ENCODE assay signal across 11 mouse cellular contexts in genomic region chr19:47488250-47488649, GRCm38 (mm10). TPM values are rescaled to one million over a fixed set of nuclear protein-coding genes. Genes with fewer than 3 reads are reported as not detected.
DNase-seq lines count a peak whose midpoint lies in the region; ATAC-seq and TF ChIP-seq lines count a peak whose summit lies in the region.
"Had no signal": no experiment of that assay in that cellular context is flagged by ENCODE, and none has a peak within 500 bp of the region (broad histone marks: within the 10 kb centered on the region; RNA-seq: fewer than 3 reads in every experiment).

No protein-coding gene starts in this region.

- no peaks in the 10 kb centered on the region for H3K27me3 ChIP-seq in ES-Bruce4 (ENCODE audit: control insufficient read depth, insufficient read depth, low read length, poor library complexity, severe bottlenecking)
- H3K27me3 ChIP-seq in lung, embryonic 14.5 days (ENCODE audit: insufficient read depth, low read length), result no peaks in the 10 kb centered on the region
- H3K27me3 ChIP-seq: heart, embryonic 15.5 days; lung, embryonic 15.5 days had no signal

- no peaks in the 10 kb centered on the region for H3K36me3 ChIP-seq in ES-Bruce4 (ENCODE audit: control insufficient read depth, insufficient read depth, low read length, poor library complexity, severe bottlenecking)
- H3K36me3 ChIP-seq in lung, embryonic 14.5 days (ENCODE audit: insufficient read depth), result no peaks in the 10 kb centered on the region
- H3K36me3 ChIP-seq: heart, embryonic 15.5 days; lung, embryonic 15.5 days had no signal

- H3K27ac ChIP-seq in layer of hippocampus, adult 2 months, result no peak overlapping the region
- H3K27ac ChIP-seq in ES-Bruce4 (ENCODE audit: insufficient read depth, low read length), result no peak overlapping the region
- H3K27ac ChIP-seq in lung, embryonic 14.5 days (ENCODE audit: low read depth), result no peak overlapping the region
- H3K27ac ChIP-seq: heart, embryonic 15.5 days; lung, embryonic 15.5 days had no signal

- H3K4me2 ChIP-seq in lung, embryonic 14.5 days, result no peak overlapping the region
- H3K4me2 ChIP-seq: heart, embryonic 15.5 days; lung, embryonic 15.5 days had no signal

- no peak for TF ChIP-seq EP300 in ES-Bruce4 (IDR thresholded peaks at IDR 0.05; ENCODE audit: insufficient read depth, low read depth, low read length)

- no peaks in the 10 kb centered on the region for H3K9me3 ChIP-seq in ES-Bruce4 (replicated peaks; ENCODE audit: control insufficient read depth, insufficient read depth, low read length, poor library complexity, severe bottlenecking)
- no peaks in the 10 kb centered on the region for H3K9me3 ChIP-seq in lung, embryonic 14.5 days (ENCODE audit: low read depth, low read length)
- H3K9me3 ChIP-seq: heart, embryonic 15.5 days; lung, embryonic 15.5 days had no signal

- no peak overlapping the region for H3K4me3 ChIP-seq in layer of hippocampus, adult 2 months
- H3K4me3 ChIP-seq in ES-Bruce4 (ENCODE audit: low read depth, low read length), result no peak overlapping the region
- H3K4me3 ChIP-seq in lung, embryonic 14.5 days (ENCODE audit: low read depth, low read length), result no peak overlapping the region
- H3K4me3 ChIP-seq: heart, embryonic 15.5 days; lung, embryonic 15.5 days had no signal

- H3K4me1 ChIP-seq in ES-Bruce4 (ENCODE audit: control insufficient read depth, insufficient read depth, low read length), result no peaks in the 10 kb centered on the region
- H3K4me1 ChIP-seq in lung, embryonic 14.5 days (ENCODE audit: insufficient read depth), result no peaks in the 10 kb centered on the region; the same call in 1 of the 2 replicates

- no peak for TF ChIP-seq POLR2A in ES-Bruce4 (IDR thresholded peaks at IDR 0.05; ENCODE audit: insufficient read depth, low read length)

- ATAC-seq in lung, embryonic 14.5 days (ENCODE audit: insufficient read depth), result no peak
- no peak for ATAC-seq in megakaryocyte progenitor cell, adult 5-6 weeks (replicated peaks; ENCODE audit: poor library complexity)

- peak; percentile 65 for DNase-seq in adrenal gland, postnatal 10 days
- DNase-seq in adrenal gland, postnatal 4 days (ENCODE audit: low spot score in 2 of 2), result no peak
- no peak for DNase-seq in layer of hippocampus, adult 2 months (ENCODE audit: low spot score in 2 of 2)
- DNase-seq in layer of hippocampus, postnatal 36 days, result no peak
- peak; percentile 62 for DNase-seq in lung, embryonic 14.5 days
- DNase-seq in c-Kit-positive CD71-positive TER-119-positive erythroid progenitor cells, embryonic 14.5 days (ENCODE audit: low spot score), result no peak
- DNase-seq: right cerebral cortex, postnatal 4 days had no signal

- WGBS in lung, embryonic 14.5 days, result 22% methylated on average over 4 of the region's 4 CpGs

- no peak overlapping the region for H3K9ac ChIP-seq in ES-Bruce4 (ENCODE audit: low read depth, poor library complexity, severe bottlenecking)
- no peak overlapping the region for H3K9ac ChIP-seq in lung, embryonic 14.5 days
- H3K9ac ChIP-seq: heart, embryonic 15.5 days; lung, embryonic 15.5 days had no signal

- peak; percentile 67 for TF ChIP-seq CTCF in layer of hippocampus, adult 2 months (conservative IDR thresholded peaks at IDR 0.05)
- TF ChIP-seq CTCF in ES-Bruce4 (IDR thresholded peaks at IDR 0.05; ENCODE audit: low read depth, low read length), result peak; percentile 65
- TF ChIP-seq CTCF in lung, embryonic 14.5 days (IDR thresholded peaks at IDR 0.05; ENCODE audit: low read depth), result peak; percentile 58

RNA-seq across cellular contexts. Expression of gene Sh3pxd2a, which starts 24.0 kb away (rescaled TPM):
- 100 to 1,000 TPM; 138 to 164 TPM for total RNA-seq in adrenal gland, postnatal 10 days (2021)
- total RNA-seq in adrenal gland, postnatal 4 days (2021), result 10 to 100 TPM; 81.7 to 88.7 TPM
- 10 to 100 TPM; 33.0 to 35.4 TPM for total RNA-seq in layer of hippocampus, adult 2 months (2021)
- 10 to 100 TPM; 32.8 to 38.8 TPM for total RNA-seq in layer of hippocampus, postnatal 36 days (2021)
- polyA plus RNA-seq in ES-Bruce4 (2011; ENCODE audit: insufficient read depth, insufficient read length, low read depth, missing spikeins), result 47.6 and 51.9 TPM in 2 replicates
- 10.2 and 12.0 TPM in 2 replicates for polyA plus RNA-seq in lung, embryonic 14.5 days (2014; fragmentation: Nextera tagmentation; extraction: Ambion mirVana)
- 1.3 and 1.6 TPM in 2 replicates for total RNA-seq in megakaryocyte progenitor cell, adult 5-6 weeks (2015)
- 1.1 and 1.4 TPM in 2 replicates for total RNA-seq in megakaryocyte progenitor cell, adult 5-6 weeks (2017)

RNA-seq across cellular contexts. Expression of gene Stn1, which starts 49.1 kb away (rescaled TPM):
- total RNA-seq in adrenal gland, postnatal 10 days (2021), result 10 to 100 TPM; 13.1 to 18.7 TPM
- total RNA-seq in adrenal gland, postnatal 4 days (2021), result 10 to 100 TPM; 21.4 to 26.0 TPM
- 10 to 100 TPM; 22.6 to 23.8 TPM for total RNA-seq in layer of hippocampus, adult 2 months (2021)
- total RNA-seq in layer of hippocampus, postnatal 36 days (2021), result 10 to 100 TPM; 18.7 to 23.0 TPM
- polyA plus RNA-seq in ES-Bruce4 (2011; ENCODE audit: insufficient read depth, insufficient read length, low read depth, missing spikeins), result 41.4 and 44.9 TPM in 2 replicates
- 55.5 and 65.5 TPM in 2 replicates for polyA plus RNA-seq in lung, embryonic 14.5 days (2014; fragmentation: Nextera tagmentation; extraction: Ambion mirVana)
- 5.3 and 7.7 TPM in 2 replicates for total RNA-seq in megakaryocyte progenitor cell, adult 5-6 weeks (2015)
- total RNA-seq in megakaryocyte progenitor cell, adult 5-6 weeks (2017), result 5.6 and 6.0 TPM in 2 replicates

Comparison
In these comparisons a context has a peak if more than half of its experiments do, and no peak if none do; other contexts are left out.
1. DNase-seq: peak in adrenal gland, postnatal 10 days (single experiment) and lung, embryonic 14.5 days (single experiment); none in adrenal gland, postnatal 4 days (0 of 2), layer of hippocampus, adult 2 months (0 of 2), layer of hippocampus, postnatal 36 days (0 of 2) and c-Kit-positive CD71-positive TER-119-positive erythroid progenitor cells, embryonic 14.5 days (single experiment).
2. RNA of gene Sh3pxd2a, which starts 24.0 kb away (total RNA-seq): 138 to 164 TPM in adrenal gland, postnatal 10 days, 81.7 to 88.7 TPM in adrenal gland, postnatal 4 days, 32.8 to 38.8 TPM in layer of hippocampus, postnatal 36 days and 33.0 to 35.4 TPM in layer of hippocampus, adult 2 months; 1.1 to 1.6 TPM in megakaryocyte progenitor cell, adult 5-6 weeks; every median in the first group is over 10 times any median in the second.
3. Peak in every context shown above with its lines, with median percentiles within 50 percentile points of each other: CTCF ChIP-seq.